Mouse (Mus musculus): ENCODE data around the gene Cdkal1.

GRCm38 (mm10) chr13:29399908-29400307 is 455.6 kb downstream of the Cdkal1 start:
- no peak for TF ChIP-seq POLR2A (IDR thresholded peaks at IDR 0.05; ENCODE audit: borderline replicate concordance, low read depth, low read length)
- TF ChIP-seq CTCF (IDR thresholded peaks at IDR 0.05; ENCODE audit: low read depth, low read length), result no peak

All from bone marrow macrophage, adult 2 months (primary cell).